Mouse (Mus musculus): ENCODE measurements at regions not wholly inside any gene's neighbourhood (a gene's known extent, or its start where the extent isn't known, plus 50 kb on each side); places are given as distances from the start of the nearest gene placed in this dataset.

GRCm38 (mm10) chr6:51118833-51119535 lies 313.5 kb upstream of the Nfe2l3 start:
- TF ChIP-seq CTCF (IDR thresholded peaks at IDR 0.05; ENCODE audit: low read depth): no peak
- TF ChIP-seq EP300 (IDR thresholded peaks at IDR 0.05; ENCODE audit: low read depth): no peak

Measured in liver, embryonic 14.5 days (tissue).